Mouse (Mus musculus) limb, embryonic 14.5 days (tissue): ENCODE measurements around the gene Minos1. TPM values are rescaled to one million over a fixed set of nuclear protein-coding genes. Genes with fewer than 3 reads are reported as not detected.

Source experiments
- ATAC-seq: fragments of 200-750 bp; cut with Nextera tagmentation; 2 replicates; pipeline ENCODE4 v1.8.0; 2017; ENCODE audit warnings: low read depth, moderate number of reproducible peaks, moderate TSS enrichment; ENCODE audit not compliant: low FRiP score
- DNase-seq: peaks from one replicate; pipeline ENCODE4 v3.0.0-alpha.2; 2015; ENCODE audit warnings: low spot score
- H3K27ac ChIP-seq: fragments of 300-500 bp; sonication (generic); replicated peaks from 2 replicates; pipeline ENCODE4 v1.5.1; 2014; ENCODE audit warnings: low read depth, mild to moderate bottlenecking, low read length, moderate library complexity, mixed read lengths
- H3K27me3 ChIP-seq: fragments of 300-500 bp; sonication (generic); 2 replicates; pipeline ENCODE4 v1.6.1; 2014; ENCODE audit warnings: low read length, mixed read lengths; ENCODE audit not compliant: control insufficient read depth, insufficient read depth
- H3K36me3 ChIP-seq: fragments of 300-500 bp; sonication (generic); 2 replicates; pipeline ENCODE4 v1.6.1; 2014; ENCODE audit warnings: mild to moderate bottlenecking, low read length, moderate library complexity, mixed read lengths; ENCODE audit not compliant: control insufficient read depth, insufficient read depth
- H3K4me1 ChIP-seq: fragments of 300-500 bp; sonication (generic); 2 replicates; pipeline ENCODE4 v1.6.1; 2014; ENCODE audit warnings: antibody characterized with exemption, low read length, mixed read lengths; ENCODE audit not compliant: control insufficient read depth, insufficient read depth
- H3K4me2 ChIP-seq: fragments of 300-500 bp; sonication (generic); replicated peaks from 2 replicates; pipeline ENCODE4 v1.6.1; 2014; ENCODE audit warnings: low read depth, mild to moderate bottlenecking, low read length, moderate library complexity; ENCODE audit not compliant: severe bottlenecking
- H3K4me3 ChIP-seq: fragments of 300-500 bp; sonication (generic); replicated peaks from 2 replicates; pipeline ENCODE4 v1.5.1; 2014; ENCODE audit warnings: low read length
- H3K9ac ChIP-seq: fragments of 300-500 bp; sonication (generic); 2 replicates; pipeline ENCODE4 v1.6.1; 2014; ENCODE audit warnings: mild to moderate bottlenecking, low read depth, low read length, moderate library complexity; ENCODE audit not compliant: severe bottlenecking
- H3K9me3 ChIP-seq: fragments of 300-500 bp; sonication (generic); 2 replicates; pipeline ENCODE4 v1.6.1; 2016; ENCODE audit warnings: low read length; ENCODE audit not compliant: control insufficient read depth
- POLR2A ChIP-seq: fragments of 200-500 bp; IDR thresholded peaks from 2 replicates; pipeline ENCODE4 v1.8.0; 2012; ENCODE audit warnings: inconsistent platforms, mild to moderate bottlenecking, moderate library complexity, borderline replicate concordance; ENCODE audit not compliant: insufficient read depth, insufficient read length; ENCODE audit errors: extremely low read depth
- WGBS: fragments of 180-500 bp; shearing (Covaris S2); extraction: QIAGEN DNeasy Blood & Tissue Kit; methylation state at CpG from one replicate; pipeline ENCODE4 v1.1.7; 2014; 5-methylcytosine and 5-hydroxymethylcytosine counted together
- polyA plus RNA-seq, 2 experiments: library from polyadenylated mRNA; depleted of rRNA in 1 of 2; stranded (reverse) in 1 of 2; unstranded in 1 of 2; fragments of >200 nt; fragmentation: Nextera tagmentation in 1 of 2; extraction: Ambion mirVana in 1 of 2; gene quantifications; 2 replicates each; pipeline versions ENCODE4 v1.2.1 to v1.2.3; 2012 to 2014

Minos1 gene
- polyA plus RNA-seq, 2 experiments, result 178 to 510 TPM

DNA sequence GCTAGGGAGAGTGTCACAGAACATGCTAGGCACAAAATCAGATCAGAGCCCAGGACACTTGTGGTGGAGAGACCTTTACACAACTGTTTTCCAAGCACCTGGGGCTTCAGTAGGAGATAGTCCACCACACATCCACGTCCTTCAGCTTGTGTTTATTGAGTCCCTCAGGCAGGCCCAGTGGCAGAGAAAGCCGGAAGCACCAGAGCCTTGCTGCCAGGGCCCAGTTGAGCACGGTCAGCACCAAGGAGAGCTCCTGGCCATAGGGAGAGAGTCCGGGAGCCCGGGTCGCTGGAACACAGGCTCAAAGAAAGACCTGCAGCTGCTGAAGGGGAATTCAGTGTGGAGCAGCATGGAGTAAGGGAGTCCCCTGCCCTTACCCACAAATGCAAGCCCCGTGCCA is 71.3 kb downstream of the Minos1 start:
- Histone ChIP-seq H3K4me2 (no peak overlapping the region), H3K4me1 (no peaks in the 10 kb centered on the region), H3K4me3 (no peak overlapping the region), H3K9ac (no peak overlapping the region), H3K36me3 (no peaks in the 10 kb centered on the region), H3K27me3 (no peaks in the 10 kb centered on the region), H3K9me3 (no peaks in the 10 kb centered on the region), H3K27ac (no peak overlapping the region)
- 4% methylated on average over 7 of the region's 7 CpGs for WGBS
- ATAC-seq, result no peak
- TF ChIP-seq POLR2A, result no peak
- DNase-seq, result peak; percentile 72

DNA sequence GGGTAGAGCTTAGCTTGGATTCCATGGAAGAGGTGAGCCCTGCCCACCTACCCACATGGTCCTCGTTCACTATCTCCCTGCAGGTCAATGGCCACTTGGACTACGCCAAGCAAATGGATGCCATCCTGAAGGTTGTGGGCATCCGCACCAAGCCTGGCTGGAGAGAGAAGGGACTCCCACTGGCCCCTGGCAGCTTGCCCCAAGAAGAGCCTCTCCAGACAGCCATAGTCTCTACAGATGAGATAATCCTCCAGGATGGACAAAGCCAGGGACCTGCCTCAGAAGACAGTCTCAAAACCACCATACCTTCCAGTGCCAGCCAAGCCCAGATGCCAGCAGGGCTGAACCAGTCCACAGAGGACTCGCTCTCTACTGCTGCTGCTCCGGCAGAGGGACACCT is 72.9 kb downstream of the Minos1 start:
- Histone ChIP-seq H3K9me3 (no peaks in the 10 kb centered on the region), H3K4me3 (no peak overlapping the region), H3K27ac (no peak overlapping the region), H3K9ac (no peak overlapping the region), H3K36me3 (no peaks in the 10 kb centered on the region), H3K27me3 (no peaks in the 10 kb centered on the region), H3K4me2 (no peak overlapping the region), H3K4me1 (no peaks in the 10 kb centered on the region)
- no peak for ATAC-seq
- TF ChIP-seq POLR2A, result no peak
- WGBS, result 88% methylated on average over 5 of the region's 5 CpGs
- DNase-seq, result no peak

DNA sequence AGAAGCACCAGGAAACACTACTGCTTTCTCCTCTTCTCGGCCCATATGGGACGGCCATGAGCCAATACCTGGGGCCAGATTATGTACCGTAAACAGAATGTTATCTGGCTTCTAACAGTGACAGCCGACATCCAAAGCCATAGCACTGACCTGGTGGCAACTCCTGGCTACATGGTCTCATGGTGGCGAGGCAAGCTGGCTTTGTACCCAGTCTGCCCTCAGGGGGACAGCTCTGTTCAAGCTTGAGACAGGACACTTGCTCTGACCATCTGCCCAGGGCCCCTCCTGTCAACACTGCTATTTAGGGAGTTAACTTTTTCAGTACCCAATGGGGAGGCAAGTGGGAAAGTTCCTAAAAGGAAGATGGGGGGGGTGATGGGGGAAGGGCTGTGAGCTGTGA is 73.6 kb downstream of the Minos1 start:
- WGBS, result 65% methylated on average over 5 of the region's 5 CpGs

DNA sequence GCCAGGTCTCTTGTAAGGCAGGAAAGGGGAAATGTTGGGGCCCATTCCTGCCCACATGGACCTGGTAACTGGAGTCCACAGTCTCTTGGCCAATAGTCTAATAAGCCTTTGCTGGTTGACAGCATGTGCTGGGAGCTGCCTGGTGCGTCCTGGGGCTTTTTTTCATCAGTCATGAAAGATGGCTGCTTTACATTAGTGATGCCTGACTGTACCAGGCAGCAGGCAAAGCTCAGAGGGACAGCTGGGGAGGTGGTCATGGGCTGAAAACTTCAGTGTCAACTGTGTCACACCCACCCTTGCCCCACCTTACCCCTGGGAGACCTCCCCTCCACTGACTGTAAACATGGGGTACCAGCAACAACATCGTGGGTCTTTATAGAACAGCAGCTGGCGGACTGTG is 75.2 kb downstream of the Minos1 start:
- Histone ChIP-seq H3K9ac (no peak overlapping the region), H3K4me2 (no peak overlapping the region), H3K4me1 (no peaks in the 10 kb centered on the region), H3K4me3 (no peak overlapping the region), H3K27ac (no peak overlapping the region), H3K27me3 (no peaks in the 10 kb centered on the region), H3K36me3 (no peaks in the 10 kb centered on the region), H3K9me3 (no peaks in the 10 kb centered on the region)
- ATAC-seq (no peak), DNase-seq (no peak)
- TF ChIP-seq POLR2A, result no peak
- 62% methylated on average over 3 of the region's 3 CpGs for WGBS

More for the DNA sequence above, 73.6 kb downstream of the Minos1 start:
- no peak overlapping the region for H3K9ac ChIP-seq
- H3K9me3 ChIP-seq, result no peaks in the 10 kb centered on the region
- no peak overlapping the region for H3K4me2 ChIP-seq
- ATAC-seq, result no peak
- H3K4me1 ChIP-seq, result no peaks in the 10 kb centered on the region
- H3K27me3 ChIP-seq, result no peaks in the 10 kb centered on the region
- H3K27ac ChIP-seq, result no peak overlapping the region
- TF ChIP-seq POLR2A, result no peak
- no peak overlapping the region for H3K4me3 ChIP-seq
- DNase-seq, result no peak
- no peaks in the 10 kb centered on the region for H3K36me3 ChIP-seq

DNA sequence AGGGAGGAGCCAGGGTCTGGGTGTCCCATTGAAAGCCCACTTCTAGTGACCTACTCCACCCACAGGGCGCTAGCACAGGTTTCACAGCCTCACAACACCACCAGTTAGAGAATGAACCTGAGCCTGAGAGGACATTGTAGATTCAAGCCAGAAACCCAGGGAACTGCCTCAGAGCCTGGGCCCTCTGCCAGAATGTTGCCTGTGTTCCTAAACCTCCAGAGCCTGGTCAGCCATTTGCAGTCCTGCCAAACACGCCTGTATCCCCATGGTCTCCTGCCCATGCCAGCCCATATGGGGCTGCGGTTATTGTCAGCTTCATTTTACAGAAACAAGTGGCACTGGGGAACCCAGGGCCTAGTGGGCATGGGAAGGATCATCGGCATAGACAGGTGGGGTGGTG is 75.6 kb downstream of the Minos1 start:
- H3K4me3 ChIP-seq, result no peak overlapping the region
- ATAC-seq (no peak), DNase-seq (no peak)
- H3K4me1 ChIP-seq, result no peaks in the 10 kb centered on the region
- no peak overlapping the region for H3K4me2 ChIP-seq
- H3K36me3 ChIP-seq, result no peaks in the 10 kb centered on the region
- H3K9ac ChIP-seq, result no peak overlapping the region
- H3K27me3 ChIP-seq, result no peaks in the 10 kb centered on the region
- TF ChIP-seq POLR2A, result no peak
- no peaks in the 10 kb centered on the region for H3K9me3 ChIP-seq
- H3K27ac ChIP-seq, result no peak overlapping the region
- 79% methylated on average over 4 of the region's 4 CpGs for WGBS
